Mouse (Mus musculus) CH12.LX (cell line): Measurements from ENCODE around the gene Rasgrp3. TPM values are rescaled to one million over a fixed set of nuclear protein-coding genes. Genes with fewer than 3 reads are reported as not detected.

Experiments used
- DNase-seq: peaks from one replicate; pipeline ENCODE4 v3.0.0-alpha.2; 2013; ENCODE audit errors: extremely low read depth
- H3K27ac ChIP-seq: 2 replicates; pipeline ENCODE4 v1.5.1; 2012; ENCODE audit warnings: low read depth, mild to moderate bottlenecking, control low read depth, moderate library complexity; ENCODE audit not compliant: insufficient read depth
- H3K27me3 ChIP-seq: replicated peaks from 2 replicates; pipeline ENCODE3; 2012; ENCODE audit warnings: inconsistent platforms
- H3K36me3 ChIP-seq, 2 experiments: replicated peaks in 1 of 2; 2 replicates each; pipeline versions ENCODE3 to v1.6.1; 2012; ENCODE audit warnings: inconsistent platforms in 1 of 2, low read length in 1 of 2, mild to moderate bottlenecking in 1 of 2, mixed read lengths in 1 of 2, moderate library complexity in 1 of 2; ENCODE audit not compliant: control insufficient read depth in 1 of 2, insufficient read depth in 1 of 2
- H3K4me1 ChIP-seq, 2 experiments: 2 replicates each; pipeline ENCODE4 v1.6.1; 2012; ENCODE audit warnings: inconsistent platforms in 1 of 2, moderate library complexity in 1 of 2; ENCODE audit not compliant: insufficient read depth in 2 of 2, control insufficient read depth in 1 of 2
- H3K4me2 ChIP-seq: 2 replicates; pipeline ENCODE4 v1.6.1; 2012; ENCODE audit warnings: low read depth, mild to moderate bottlenecking, control low read depth; ENCODE audit not compliant: poor library complexity, insufficient read depth, severe bottlenecking
- H3K4me3 ChIP-seq, 3 experiments: fragments of 150-350 bp in 1 of 3; sonication (generic) in 1 of 3; replicated peaks in 1 of 3; 2 replicates each; pipeline versions ENCODE3 to v1.5.1; 2011 to 2012; ENCODE audit warnings: low read depth in 2 of 3, low read length in 2 of 3, mild to moderate bottlenecking in 2 of 3, moderate library complexity in 2 of 3, control low read depth in 1 of 3, improper control_type of control experiment in 1 of 3, inconsistent platforms in 1 of 3, mixed read lengths in 1 of 3; ENCODE audit not compliant: poor library complexity in 1 of 3
- H3K79me2 ChIP-seq: replicated peaks from 2 replicates; pipeline ENCODE4 v1.6.1; 2012; ENCODE audit warnings: mild to moderate bottlenecking, moderate library complexity; ENCODE audit not compliant: control insufficient read depth, poor library complexity, insufficient read depth, severe bottlenecking; ENCODE audit errors: extremely low read depth
- H3K9ac ChIP-seq: 2 replicates; pipeline ENCODE4 v1.6.1; 2012; ENCODE audit warnings: low read depth, mild to moderate bottlenecking, control low read depth, moderate library complexity; ENCODE audit not compliant: insufficient read depth
- H3K9me3 ChIP-seq: replicated peaks from 2 replicates; pipeline ENCODE3; 2012; ENCODE audit warnings: low read length, inconsistent platforms, mixed read lengths
- CHD1 ChIP-seq: IDR thresholded peaks from 2 replicates; pipeline ENCODE4 v1.6.1; 2012; ENCODE audit warnings: low read depth, low read length, improper control_type of control experiment, inconsistent platforms
- ELF1 ChIP-seq: IDR thresholded peaks from 2 replicates; pipeline ENCODE4 v1.6.1; 2014; ENCODE audit warnings: low read depth, mild to moderate bottlenecking, inconsistent platforms, low read length, improper control_type of control experiment
- EP300 ChIP-seq: IDR thresholded peaks from 2 replicates; pipeline ENCODE4 v1.6.1; 2011; ENCODE audit warnings: low read length, improper control_type of control experiment
- JUN ChIP-seq: IDR thresholded peaks from 2 replicates; pipeline ENCODE4 v1.6.1; 2011; ENCODE audit warnings: low read depth, mild to moderate bottlenecking, low read length, improper control_type of control experiment, moderate library complexity; ENCODE audit not compliant: insufficient read depth
- MAZ ChIP-seq: IDR thresholded peaks from 2 replicates; pipeline ENCODE4 v1.6.1; 2012; ENCODE audit warnings: low read depth, mild to moderate bottlenecking, inconsistent platforms, low read length, improper control_type of control experiment, moderate library complexity
- NRF1 ChIP-seq: IDR thresholded peaks from 2 replicates; pipeline ENCODE4 v1.6.1; 2014; ENCODE audit warnings: low read depth, mild to moderate bottlenecking, inconsistent platforms, low read length, improper control_type of control experiment, moderate library complexity
- POLR2A ChIP-seq: IDR thresholded peaks from 2 replicates; pipeline ENCODE4 v1.6.1; 2011; ENCODE audit warnings: low read depth, mild to moderate bottlenecking, improper control_type of control experiment, low read length
- POLR2AphosphoS2 ChIP-seq: IDR thresholded peaks from 2 replicates; pipeline ENCODE4 v1.6.1; 2011; ENCODE audit warnings: low read depth, low read length, improper control_type of control experiment
- TBP ChIP-seq: conservative IDR thresholded peaks from 2 replicates; pipeline ENCODE4 v1.6.1; 2011; ENCODE audit warnings: low read depth, low read length, improper control_type of control experiment
- USF2 ChIP-seq: conservative IDR thresholded peaks from 2 replicates; pipeline ENCODE4 v1.6.1; 2011; ENCODE audit warnings: low read depth, low read length, improper control_type of control experiment
- ZKSCAN1 ChIP-seq: IDR thresholded peaks from 2 replicates; pipeline ENCODE4 v1.6.1; 2012; ENCODE audit warnings: low read depth, inconsistent platforms, low read length, improper control_type of control experiment, borderline replicate concordance
- dilution Hi-C: fragments of 300-500 bp; cut with MboI; formaldehyde crosslinking; loops from 2 replicates; pipeline ENCODE4 v1.14.3; 2020; ENCODE audit warnings: low sequenced_read_pairs; ENCODE audit not compliant: extremely low pct_unique_long_range_greater_than_20kb, extremely low pct_ligation_motif_present
- in situ Hi-C: fragments of 300-500 bp; cut with MboI; formaldehyde crosslinking; loops from 3 replicates; pipeline ENCODE4 v1.14.3; 2019; ENCODE audit warnings: low sequenced_read_pairs, low pct_ligation_motif_present, low pct_unique_long_range_greater_than_20kb, mixed read lengths
- polyA plus RNA-seq: library from polyadenylated mRNA; unstranded; fragments of >175 nt; gene quantifications from 2 replicates; pipeline ENCODE4 v1.2.1, GENCODE M21; 2012; ENCODE audit warnings: low read depth; ENCODE audit not compliant: insufficient read length
- total RNA-seq, 2 experiments: library from RNA; depleted of rRNA; stranded (reverse); fragments of 300-350 nt in 1 of 2; fragments of >200 nt in 1 of 2; gene quantifications; 2 replicates each; pipeline ENCODE4 v1.2.3; 2012 to 2014

Gene Rasgrp3
- total and polyA plus RNA-seq, 3 experiments: 79.6 to 164 (median 161) TPM

GRCm38 (mm10) chr17:75476736-75477416 is 41.2 kb downstream of the Rasgrp3 start:
- peaks cover 5% of the 10 kb centered on the region for H3K9me3 ChIP-seq
- DNase-seq: no peak
- H3K27me3 ChIP-seq: no peaks in the 10 kb centered on the region
- H3K4me3 ChIP-seq: no peak overlapping the region
- in situ Hi-C loops (no loop called here), dilution Hi-C loops (no loop called here)
- H3K27ac ChIP-seq: peak overlapping the region; percentile 75
- peaks cover 71% of the 10 kb centered on the region for H3K79me2 ChIP-seq
- H3K9ac ChIP-seq: peak overlapping the region; percentile 63
- peaks cover 9 to 43% of the 10 kb centered on the region in 2 experiments for H3K36me3 ChIP-seq
- TF ChIP-seq POLR2A: no peak
- TF ChIP-seq CHD1: peak; percentile 43
- no peak for TF ChIP-seq JUN
- 0 out of 2 replicates have a peak, but pooled peaks have one; percentile 52 for TF ChIP-seq POLR2AphosphoS2
- TF ChIP-seq TBP: no peak
- TF ChIP-seq, all 38 proteins: peak for 2
- peaks cover 35 to 93% of the 10 kb centered on the region in 2 experiments for H3K4me1 ChIP-seq
- peak overlapping the region; percentile 94 for H3K4me2 ChIP-seq

GRCm38 (mm10) chr17:75477655-75478054 is 42.0 kb downstream of the Rasgrp3 start:
- H3K4me2 ChIP-seq: peak overlapping the region; percentile 87
- no peaks in the 10 kb centered on the region for H3K27me3 ChIP-seq
- H3K9me3 ChIP-seq: peaks cover 5% of the 10 kb centered on the region
- no peak for TF ChIP-seq MAZ
- peak; percentile 11; the same call in 1 of the 2 replicates for TF ChIP-seq ELF1
- 0 out of 2 replicates have a peak, but pooled peaks have one; percentile 6 for TF ChIP-seq CHD1
- in situ Hi-C loops (no loop called here), dilution Hi-C loops (no loop called here)
- H3K4me3 ChIP-seq: no peak overlapping the region
- peaks cover 35 to 96% of the 10 kb centered on the region in 2 experiments for H3K4me1 ChIP-seq
- H3K27ac ChIP-seq: peak overlapping the region; percentile 75
- peaks cover 75% of the 10 kb centered on the region for H3K79me2 ChIP-seq
- no peak for DNase-seq
- H3K9ac ChIP-seq: peak overlapping the region; percentile 63
- H3K36me3 ChIP-seq: peaks cover 16 to 51% of the 10 kb centered on the region in 2 experiments

GRCm38 (mm10) chr17:75478836-75479235 is 43.1 kb downstream of the Rasgrp3 start:
- Histone ChIP-seq H3K4me3 (no peak overlapping the region), H3K27me3 (no peaks in the 10 kb centered on the region), H3K79me2 (peaks cover 79% of the 10 kb centered on the region), H3K27ac (peak overlapping the region; percentile 72), H3K4me1 (peaks cover 30 to 90% of the 10 kb centered on the region in 2 experiments), H3K36me3 (peaks cover 22 to 60% of the 10 kb centered on the region in 2 experiments), H3K9ac (no peak overlapping the region; the same call in 1 of the 2 replicates), H3K4me2 (0 out of 2 replicates have a peak overlapping the region, but pooled peaks have one; percentile 29), H3K9me3 (peaks cover 5% of the 10 kb centered on the region)
- TF ChIP-seq POLR2A (no peak), EP300 (no peak), JUN (no peak), ZKSCAN1 (no peak), USF2 (no peak), NRF1 (no peak)
- in situ Hi-C loops: no loop called here
- DNase-seq: no peak
- dilution Hi-C loops: no loop called here
